Mouse (Mus musculus): Measurements from ENCODE around the gene Laptm5. TPM values are rescaled to one million over a fixed set of nuclear protein-coding genes. Genes with fewer than 3 reads are reported as not detected.
A peak's percentile ranks its signal among the peaks of the same experiment; 100 is the strongest.

The Laptm5 gene
- total RNA-seq, 1 experiment from 2014 or later: 13.6 TPM

DNA sequence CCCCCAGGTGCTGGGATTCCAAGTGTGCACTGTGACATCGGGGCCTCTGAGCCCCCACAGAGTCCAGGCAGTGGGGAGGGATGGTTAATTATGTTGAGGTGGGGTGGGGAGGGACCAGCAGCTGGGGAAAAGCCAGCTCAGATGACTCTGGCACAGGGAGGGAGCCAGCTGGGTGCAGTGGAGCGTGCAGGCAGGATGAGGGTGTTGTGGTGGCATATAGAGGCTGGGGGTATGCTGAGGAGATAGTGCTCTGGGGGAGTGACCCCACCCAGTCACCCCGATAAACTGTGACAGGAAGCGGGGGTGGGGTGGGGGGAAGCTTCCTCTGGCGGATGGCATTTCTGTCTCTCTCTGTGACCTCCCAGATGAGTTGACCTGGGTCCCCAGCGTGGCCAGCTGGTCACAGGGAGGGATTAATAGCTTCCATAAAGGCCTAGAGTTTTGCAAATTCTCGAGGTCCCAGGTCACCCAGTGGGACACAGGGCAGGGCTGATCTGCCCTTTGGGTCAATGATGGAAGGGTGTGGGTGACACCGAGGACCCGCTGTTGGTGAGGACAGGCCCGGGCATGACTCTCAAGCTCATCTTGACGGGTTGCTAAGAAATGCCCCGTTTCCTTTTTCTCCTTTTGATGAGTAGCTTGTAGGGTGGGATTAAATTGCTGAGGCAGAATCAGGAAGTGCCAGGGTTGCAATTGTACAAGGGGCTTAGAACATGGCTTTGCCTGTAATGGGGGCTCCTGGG lies 8.2 kb downstream of the Laptm5 start:
- no peak for DNase-seq

DNA sequence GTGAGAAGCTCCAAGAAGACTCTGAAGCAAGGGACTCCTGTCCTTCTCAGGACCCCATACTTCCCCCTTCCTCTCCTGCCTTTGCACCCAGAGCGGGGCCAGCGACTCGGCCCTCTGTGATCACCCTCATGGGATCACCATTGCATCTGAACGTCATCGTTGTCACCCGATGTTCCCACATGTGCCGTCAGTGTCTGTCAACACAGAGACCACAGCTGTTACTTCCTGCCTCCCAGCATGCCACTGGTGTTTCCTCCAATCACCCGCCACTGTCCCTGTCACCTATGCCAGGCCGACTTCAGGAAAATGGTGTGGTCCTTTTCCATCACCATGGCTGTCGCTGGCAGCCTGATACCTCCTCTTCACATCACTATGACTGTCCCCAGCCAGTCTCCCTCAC lies 9.1 kb downstream of the Laptm5 start:
- no peak for DNase-seq

DNA sequence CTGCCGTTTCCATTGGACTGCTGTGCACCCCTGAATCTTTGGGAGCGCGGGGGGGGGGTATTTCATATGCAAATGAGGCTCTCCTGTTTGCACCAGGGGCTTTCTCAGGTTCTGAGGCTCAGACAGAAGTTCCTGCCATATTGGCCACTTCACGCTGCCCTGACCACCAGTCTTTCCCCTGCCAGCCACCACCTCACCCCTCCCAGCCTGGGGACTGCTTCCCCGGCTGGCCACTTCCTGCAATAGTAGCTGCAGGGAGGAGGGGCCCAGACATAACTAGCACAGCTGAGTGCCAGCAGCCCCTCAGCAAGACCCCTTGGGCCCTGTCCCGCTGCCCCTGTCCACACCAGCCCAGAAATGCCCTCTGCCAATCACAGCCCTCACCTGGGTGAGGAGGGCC lies 13.3 kb downstream of the Laptm5 start:
- no peak for DNase-seq

DNA sequence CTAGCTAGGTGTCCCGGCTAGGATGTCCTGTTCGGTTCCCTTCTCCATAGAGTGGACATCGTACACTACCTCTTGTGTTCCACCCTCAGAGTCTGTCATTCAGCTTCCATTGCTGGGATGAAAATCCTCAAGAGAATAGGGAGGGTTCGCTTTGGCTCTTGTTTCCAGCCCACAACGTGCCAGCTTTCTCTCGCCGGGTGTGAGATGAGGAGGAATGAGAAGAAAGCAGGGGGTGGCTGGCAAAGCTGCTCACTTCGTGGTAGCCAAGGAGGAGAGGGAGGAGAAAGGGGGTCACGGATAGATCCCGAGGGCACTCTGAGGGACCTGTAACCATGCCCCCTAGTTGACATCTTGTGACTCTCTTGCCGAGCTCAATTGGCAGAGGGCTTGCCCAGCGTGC lies 14.9 kb downstream of the Laptm5 start:
- DNase-seq: no peak

DNA sequence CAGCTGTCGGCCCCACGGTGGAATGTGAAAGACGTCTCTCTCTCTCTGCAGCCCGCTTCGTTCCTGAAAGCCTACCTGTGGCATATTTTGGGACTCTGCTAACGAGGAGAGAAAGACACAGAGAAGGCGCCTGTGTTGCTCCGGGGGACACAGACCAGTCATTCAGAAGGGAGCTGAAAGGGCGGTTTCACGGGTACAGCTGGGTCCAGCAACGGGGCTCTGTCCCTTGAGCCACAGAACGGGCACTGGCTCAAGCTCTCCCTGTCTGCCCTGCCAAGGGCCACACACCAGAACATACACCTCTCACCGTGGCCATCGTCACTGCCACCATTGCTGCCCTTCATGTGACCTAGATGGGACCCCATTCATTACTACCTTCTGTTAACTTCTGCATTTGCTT lies 29.7 kb downstream of the Laptm5 start:
- no peak for DNase-seq

DNA sequence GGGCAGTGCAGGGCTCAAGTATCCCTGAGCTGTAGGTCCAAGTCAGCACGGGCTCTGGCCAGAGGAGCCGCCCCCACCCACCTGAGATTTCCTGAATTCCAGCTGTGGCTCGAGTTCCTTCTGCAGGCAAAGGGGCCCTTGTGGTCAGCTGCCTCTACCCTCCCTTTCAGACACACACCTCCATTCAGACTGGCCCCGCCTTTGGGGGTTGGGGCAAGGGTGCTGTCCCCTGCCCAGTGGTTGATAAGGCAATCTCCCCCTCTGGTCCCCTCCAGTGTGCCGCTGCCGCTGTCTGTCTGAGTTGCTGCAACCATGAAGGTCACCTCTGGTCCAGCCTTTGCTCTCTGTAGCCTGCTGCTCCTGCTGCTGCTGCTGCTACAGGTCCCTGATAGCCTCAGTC lies 31.2 kb downstream of the Laptm5 start, which contains the start of gene Matn1:
Gene Matn1 (plus strand): TSS at position 274 of the 400 bp plus-strand sequence.
- DNase-seq: no peak

DNA sequence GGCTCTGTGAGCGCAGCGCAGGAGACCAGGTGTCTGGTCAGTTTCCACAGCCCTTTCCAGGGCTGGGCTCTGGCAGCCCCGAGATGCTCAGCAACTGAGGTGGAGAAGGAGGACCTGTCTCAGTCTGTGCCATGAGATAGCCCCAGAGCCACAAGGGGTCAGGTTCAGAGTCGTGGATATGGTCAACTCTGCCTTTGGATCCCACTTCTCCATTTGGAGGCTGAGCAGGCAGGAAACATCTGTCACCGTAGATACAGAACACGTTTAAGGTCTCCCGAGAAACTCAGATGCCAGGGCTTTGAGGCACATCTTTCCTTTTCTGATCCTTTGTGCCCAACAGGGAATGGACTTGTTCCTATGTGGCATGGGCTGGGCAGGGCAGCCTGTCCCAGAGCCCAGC lies 31.9 kb downstream of the Laptm5 start:
- DNase-seq: no peak

DNA sequence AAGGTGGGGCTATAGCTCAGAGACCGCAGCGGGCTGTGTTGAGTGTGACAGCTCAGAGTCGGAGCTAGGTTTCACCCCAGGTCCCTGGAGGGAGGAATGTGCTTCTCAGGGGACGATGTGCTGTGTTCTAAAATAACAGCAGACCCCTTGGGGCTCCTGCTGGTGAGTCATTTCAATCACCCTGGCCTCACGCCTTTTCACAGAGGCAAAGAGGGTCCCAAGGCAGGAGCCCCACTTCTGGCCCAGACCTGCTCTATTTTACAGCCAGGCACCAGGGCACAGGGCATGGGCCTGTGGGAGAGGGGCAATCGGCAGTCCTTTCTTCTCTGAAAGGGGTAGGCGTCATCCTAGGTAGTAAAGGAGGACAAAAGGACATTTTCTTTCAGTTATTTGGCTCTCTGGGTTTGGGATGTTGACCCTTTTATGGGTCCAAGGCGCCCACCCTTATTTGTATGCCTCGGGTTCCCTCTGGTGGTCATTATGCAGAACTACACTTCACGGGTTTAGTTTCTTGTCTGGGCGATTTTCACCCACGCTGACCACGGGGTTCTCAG lies 34.2 kb downstream of the Laptm5 start:
- DNase-seq: no peak

DNA sequence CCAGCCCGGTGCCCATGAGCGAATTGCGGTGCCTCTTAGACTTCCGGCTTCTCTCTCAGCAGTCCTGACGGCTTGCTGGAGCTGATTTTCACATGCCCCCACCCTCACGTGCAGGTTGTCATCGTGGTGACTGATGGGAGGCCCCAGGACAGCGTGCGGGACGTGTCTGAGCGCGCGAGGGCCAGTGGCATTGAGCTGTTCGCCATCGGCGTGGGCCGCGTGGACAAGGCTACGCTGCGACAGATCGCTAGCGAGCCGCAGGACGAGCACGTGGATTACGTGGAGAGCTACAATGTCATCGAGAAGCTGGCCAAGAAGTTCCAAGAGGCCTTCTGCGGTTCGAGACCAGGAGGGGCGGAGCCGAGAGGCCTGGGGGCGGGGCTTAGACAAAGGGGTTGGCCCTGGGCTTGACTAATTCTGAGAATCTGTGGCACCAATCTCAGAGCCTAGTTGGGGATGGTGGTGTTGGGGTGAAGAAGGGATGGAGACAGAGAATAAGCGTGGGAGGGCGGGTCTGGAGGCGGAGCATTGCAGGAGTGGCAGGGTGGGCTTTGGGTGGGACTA lies 37.0 kb downstream of the Laptm5 start:
- DNase-seq: no peak

DNA sequence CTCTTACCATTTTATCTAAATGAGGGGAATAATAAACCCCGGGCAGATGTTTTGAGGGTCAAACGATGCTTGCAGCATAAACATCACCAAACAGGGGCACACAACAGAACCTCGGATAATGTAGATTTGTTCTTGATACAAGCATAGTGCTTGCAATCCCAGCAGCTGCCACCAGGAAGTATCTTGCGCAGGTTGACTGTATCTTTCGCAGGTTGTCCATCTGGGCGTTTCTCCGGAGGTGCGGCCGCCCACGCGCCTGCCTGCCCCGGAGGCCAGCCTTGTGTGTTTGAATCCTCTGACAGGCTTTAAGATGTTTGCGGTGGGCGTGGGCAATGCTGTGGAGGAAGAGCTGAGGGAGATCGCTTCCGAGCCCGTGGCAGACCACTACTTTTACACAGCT lies 39.6 kb downstream of the Laptm5 start:
- no peak for DNase-seq

DNA sequence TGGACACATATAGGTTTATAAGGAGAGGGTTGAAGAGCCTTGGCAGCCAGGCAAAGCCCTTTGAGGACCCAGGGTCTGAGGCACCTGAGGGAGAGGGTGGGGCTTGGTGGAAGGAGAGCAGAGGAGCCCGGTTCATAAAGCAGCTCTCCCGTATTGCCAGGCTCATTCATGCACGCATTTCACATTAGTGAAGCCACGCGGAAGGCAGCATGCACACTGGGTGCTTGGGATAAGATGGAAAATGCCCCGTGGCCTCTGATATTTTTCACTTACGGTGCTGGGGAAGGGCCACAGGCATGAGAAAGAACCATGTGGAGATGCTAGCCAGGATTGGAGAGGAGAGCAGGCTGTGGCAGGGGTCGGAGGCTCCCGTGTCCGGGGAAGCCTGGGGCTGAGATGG lies 44.2 kb downstream of the Laptm5 start:
- DNase-seq: no peak

DNA sequence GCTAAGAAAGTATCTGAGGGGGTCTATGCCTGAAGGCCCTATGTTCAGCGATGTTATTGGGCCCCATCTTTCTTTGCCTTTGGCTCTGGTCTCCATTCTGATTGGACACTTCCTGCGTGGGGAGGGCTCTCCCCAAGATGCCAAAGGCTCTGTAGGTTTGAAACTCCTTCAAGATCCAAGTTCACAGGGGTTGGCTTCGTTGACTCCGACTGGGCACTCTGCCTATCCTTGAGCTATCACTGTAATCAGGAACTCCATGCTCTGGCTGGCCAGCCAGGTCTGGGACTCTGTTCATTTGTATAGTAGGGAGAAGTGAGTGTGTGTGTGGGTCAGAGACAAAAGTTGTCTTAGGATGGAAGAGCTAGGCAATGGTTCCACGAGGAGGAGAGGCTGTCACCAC lies 45.9 kb downstream of the Laptm5 start:
- no peak for DNase-seq

DNA sequence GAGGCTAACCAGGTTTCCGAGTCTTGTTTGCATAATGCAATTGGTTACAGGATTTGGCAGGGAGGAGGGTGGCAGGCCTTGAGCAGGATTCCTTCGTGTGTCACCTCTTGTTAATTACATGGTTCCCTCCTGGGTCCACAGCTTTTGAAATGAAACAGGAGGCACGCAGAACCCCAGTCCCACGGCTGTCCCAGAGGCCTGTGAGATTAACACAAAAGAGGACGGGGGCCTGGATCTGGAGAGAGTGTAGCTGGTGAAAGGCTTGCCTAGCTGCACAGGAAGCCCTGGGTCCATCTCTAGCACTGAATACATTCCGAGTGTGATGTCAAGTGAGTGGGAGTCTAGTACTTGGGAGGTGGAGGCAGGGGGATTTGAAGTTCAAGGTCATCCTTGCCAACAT lies 46.8 kb downstream of the Laptm5 start:
- DNase-seq: no peak

DNA sequence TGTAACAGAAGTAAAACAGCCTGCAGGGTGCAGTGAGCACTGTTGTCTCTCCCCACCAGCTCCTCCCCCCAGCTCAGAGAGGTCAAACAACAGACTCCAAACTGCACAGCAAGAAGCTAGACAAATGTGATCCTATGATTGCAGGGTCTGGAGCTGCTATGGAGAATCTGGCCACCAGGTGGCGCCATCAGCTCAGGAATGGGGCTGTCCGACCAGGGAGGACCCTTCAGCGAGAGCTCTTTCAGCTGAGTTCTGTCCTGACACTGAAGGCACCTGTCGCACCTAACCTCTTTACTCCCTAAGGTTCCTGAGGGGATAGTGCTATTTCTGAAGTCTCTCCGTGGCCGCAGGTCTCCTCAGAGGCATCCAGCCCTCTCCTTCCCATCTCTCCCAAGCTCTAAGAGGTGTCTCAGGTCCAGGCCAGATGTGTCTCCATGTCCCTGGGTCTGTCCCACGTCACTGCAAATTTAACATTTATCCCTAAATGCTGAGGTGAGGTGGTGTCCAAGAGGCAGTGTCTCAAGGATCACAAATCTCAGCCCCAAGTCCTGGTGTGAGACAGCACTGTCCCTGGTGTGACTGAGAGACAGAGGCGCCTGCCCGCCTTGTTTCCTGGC lies 47.3 kb downstream of the Laptm5 start:
- peak; percentile 88 for DNase-seq

DNA sequence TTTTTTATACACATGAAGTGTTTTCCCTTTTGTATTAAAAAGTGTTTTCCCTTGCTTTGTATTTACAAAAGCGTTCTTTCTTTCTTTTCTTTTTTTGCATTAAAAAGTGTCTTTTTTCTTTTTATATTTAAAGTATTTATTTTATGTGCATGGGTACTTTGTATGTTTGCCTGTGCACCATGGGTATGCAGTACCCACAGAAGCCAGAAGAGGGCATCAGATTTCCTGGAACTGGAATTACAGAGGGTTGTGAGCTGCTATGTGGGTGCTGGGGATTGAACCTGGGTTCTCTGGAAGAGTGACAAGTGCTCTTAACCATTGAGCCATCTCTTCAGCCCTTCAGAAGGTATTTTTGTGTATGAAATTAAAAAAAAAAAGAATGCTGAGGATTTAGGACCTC lies 58.4 kb downstream of the Laptm5 start:
- no peak for DNase-seq

DNA sequence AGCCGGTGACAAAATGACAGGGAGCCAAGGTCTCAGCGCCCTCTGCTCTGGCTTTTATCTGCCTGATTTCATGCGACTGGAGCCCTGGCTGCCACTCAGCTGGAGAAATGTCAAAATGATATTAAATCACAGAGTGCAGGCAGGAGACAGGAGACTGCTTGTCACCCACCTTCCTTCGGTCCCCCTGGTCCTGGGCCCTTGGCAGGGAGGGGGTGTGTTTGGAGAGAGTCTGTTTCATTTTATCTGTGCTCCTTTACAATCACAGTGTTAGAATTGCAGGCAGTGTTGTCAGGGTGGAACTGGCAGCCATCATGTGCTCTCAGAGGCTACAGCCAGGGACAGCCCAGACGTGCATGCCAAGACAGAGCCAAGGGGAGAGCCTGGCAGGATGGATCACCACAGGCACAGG lies 59.5 kb downstream of the Laptm5 start:
- DNase-seq: peak; percentile 16

DNA sequence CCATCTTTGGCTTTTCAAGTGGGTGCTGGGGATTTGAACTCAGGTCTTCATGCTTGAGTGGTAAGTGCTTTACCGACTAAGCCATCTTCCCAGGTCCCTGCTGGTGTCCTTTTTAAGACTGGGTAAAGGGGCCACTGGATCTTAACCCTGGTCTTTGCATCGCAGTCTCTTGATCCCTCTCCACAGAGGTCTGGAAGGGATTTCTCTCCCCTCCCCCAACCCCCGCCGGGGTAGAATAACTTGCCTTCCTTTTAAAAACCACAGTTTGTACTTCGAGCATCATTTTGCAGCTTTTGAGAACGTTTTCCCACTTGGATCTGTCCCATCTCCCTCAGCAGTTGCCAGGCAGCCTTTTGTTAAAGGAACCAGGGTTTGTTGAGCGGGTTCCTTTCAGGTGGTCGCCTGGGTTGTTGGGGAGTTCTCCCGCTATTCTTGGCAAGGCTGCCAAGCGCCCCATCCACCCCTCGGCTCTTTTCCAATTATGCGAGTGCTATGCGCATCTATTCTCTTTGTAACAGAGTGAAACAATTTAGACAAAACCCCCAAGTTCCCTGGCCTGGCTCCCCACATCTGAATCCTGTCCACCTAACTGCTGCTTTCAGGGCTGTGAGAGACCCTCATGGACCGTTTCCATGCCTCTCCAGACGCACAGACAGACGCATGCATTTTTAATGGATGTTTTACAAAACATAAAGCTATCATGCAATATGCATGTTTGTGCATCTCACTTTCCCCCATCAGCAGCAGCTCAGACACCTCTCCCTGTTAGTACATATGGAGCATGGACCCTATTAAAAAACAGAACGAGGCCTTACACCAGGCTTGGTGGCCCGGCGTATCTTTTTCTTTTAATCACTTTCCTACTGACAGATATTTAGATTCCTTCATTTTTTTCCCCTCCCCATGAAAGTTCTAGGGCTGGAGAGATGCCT lies 60.7 kb downstream of the Laptm5 start:
- no peak for DNase-seq

DNA sequence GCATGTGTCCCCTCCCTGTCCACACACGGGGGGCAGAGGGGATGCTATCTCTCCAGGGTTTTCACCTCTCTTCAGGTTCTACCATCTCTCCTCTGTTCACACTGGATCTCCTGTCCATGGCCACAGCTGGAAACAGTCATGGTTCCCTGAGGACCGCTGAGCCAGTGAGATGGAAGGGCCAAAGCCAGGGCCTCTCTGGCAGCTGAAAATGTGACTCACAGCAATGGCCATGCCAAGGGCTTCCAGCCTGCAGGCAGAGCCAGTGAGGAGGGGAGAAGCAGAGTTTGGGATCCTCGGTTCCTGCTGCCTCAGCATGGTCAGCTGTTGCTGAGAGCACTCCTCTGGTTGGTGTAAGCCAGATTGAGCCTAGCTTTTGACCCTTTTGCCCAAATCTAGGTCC lies 66.1 kb downstream of the Laptm5 start:
- no peak for DNase-seq

DNA sequence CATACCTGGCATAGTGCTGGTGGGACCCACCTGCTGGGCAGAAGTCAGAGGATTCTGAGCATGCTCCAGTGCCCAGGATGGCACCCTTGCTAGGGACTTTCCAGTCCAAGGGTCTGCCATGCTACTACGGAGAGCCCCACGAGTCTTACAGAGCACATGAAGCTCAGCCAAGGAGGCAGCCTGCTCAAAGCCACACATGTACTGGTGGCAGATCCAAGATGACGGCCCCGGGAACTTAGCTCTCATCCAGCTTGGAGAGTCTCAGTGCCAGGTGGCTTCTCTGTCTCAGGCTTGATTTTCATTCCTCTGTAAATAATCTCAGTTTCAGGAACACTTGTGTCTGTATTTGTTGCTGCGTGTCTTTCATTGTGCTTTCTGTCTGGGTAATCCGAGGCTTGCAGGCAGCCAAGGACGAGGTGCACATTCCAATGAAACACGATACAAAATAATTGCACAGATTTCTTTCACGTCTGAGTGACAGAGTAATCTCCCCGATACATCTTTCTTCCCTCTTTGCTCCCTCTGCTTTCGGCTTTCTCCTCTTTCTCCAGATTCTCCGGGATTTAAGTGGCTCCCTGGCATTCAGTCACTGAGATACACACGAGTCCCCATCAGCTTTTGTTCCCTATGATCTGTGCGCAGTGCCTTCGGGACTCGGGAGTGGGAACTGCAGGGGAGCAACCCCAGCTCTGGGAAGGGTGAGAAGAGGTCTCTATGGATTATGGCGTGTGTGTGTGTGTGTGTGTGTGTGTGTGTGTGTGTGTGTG lies 71.7 kb downstream of the Laptm5 start:
- no peak for DNase-seq
